Mouse (Mus musculus) thymus, adult 2 months (tissue): ENCODE data around the gene Cldn9.

ENCODE experiments used
- CTCF ChIP-seq: fragments of 200-500 bp; IDR thresholded peaks from 2 replicates; pipeline ENCODE4 v1.5.1; 2012; ENCODE audit warnings: mild to moderate bottlenecking, control low read depth, low read length, moderate library complexity, borderline replicate concordance; ENCODE audit not compliant: control insufficient read depth, poor library complexity, insufficient read depth; ENCODE audit errors: extremely low read depth
- POLR2A ChIP-seq: fragments of 200-500 bp; IDR thresholded peaks from 2 replicates; pipeline ENCODE4 v1.6.1; 2012; ENCODE audit warnings: mild to moderate bottlenecking, low read length, control low read depth, moderate library complexity; ENCODE audit not compliant: control insufficient read depth, poor library complexity, insufficient read depth; ENCODE audit errors: extremely low read depth

DNA sequence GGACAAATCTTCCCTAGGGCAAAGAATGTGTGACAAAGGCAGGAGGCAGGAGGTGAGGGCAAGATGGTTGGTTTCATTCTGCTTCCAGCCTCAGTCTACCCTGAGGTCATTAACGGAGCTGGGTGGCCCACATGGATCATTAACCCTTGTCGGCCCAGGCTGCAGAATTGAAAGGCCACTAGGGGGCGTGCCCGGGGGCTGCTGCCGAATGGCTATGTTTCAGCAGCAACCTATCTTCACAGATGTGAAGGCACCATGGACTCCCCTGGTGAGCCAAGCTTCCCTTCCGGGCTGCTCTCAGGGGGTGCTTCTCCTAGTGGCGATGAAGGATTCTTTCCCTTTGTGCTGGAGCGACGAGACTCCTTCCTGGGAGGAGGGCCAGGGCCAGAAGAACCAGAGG lies 22.3 kb downstream of the Cldn9 start:
- TF ChIP-seq CTCF (peak; percentile 77; the same call in 1 of the 2 replicates), POLR2A (no peak)
